Mouse (Mus musculus): Measurements from ENCODE around the gene Atf6b.

Gene Atf6b

DNA sequence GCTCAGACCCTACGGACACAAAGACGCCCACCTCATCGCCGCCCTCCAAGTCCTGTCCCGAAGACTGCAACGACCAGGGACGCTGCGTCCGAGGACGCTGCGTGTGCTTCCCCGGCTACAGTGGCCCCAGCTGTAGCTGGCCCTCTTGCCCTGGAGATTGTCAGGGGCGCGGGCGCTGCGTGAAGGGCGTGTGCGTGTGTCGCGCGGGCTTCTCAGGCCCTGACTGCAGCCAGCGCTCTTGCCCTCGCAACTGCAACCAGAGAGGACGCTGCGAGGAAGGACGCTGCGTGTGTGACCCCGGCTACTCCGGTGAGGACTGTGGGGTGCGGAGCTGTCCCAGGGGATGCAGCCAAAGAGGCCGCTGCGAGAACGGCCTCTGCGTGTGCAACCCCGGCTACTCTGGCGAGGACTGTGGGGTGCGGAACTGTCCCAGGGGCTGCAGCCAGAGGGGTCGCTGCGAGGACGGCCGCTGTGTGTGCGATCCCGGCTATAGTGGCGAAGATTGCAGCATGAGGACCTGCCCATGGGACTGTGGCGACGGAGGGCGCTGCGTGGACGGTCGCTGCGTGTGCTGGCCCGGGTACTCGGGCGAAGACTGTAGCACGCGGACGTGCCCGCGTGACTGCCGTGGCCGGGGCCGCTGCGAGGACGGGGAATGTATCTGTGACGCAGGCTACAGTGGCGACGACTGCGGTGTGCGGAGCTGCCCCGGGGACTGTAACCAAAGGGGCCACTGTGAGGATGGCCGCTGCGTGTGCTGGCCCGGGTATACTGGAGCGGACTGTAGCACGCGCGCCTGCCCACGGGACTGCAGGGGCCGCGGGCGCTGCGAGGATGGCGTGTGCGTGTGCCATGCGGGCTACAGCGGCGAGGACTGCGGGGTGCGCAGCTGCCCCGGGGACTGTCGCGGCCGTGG is 24.5 kb downstream of the Atf6b start:
- no peak for DNase-seq

- DNase-seq: no peak
Observed at GRCm38 (mm10) chr17:34672246-34672792, 25.4 kb downstream of the Atf6b start.

DNA sequence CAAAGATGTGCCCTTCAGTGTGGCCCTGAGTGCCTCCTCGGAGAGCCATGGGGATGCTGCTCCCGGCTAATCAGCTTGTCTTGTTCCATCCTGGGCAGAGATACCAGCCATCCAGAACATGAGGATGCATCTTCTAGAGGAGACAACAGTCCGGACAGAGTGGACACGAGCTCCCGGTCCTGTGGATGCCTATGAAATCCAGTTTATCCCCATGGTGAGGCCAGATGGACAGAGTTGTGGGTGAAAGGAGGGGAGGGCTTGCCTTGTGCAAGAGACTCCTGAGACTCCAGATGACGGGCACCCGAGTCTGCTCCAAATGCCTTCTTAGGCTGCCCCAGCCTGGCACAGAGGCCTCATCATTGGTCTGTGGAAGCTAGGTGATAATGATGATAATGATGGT is 26.2 kb downstream of the Atf6b start:
- DNase-seq: no peak

DNA sequence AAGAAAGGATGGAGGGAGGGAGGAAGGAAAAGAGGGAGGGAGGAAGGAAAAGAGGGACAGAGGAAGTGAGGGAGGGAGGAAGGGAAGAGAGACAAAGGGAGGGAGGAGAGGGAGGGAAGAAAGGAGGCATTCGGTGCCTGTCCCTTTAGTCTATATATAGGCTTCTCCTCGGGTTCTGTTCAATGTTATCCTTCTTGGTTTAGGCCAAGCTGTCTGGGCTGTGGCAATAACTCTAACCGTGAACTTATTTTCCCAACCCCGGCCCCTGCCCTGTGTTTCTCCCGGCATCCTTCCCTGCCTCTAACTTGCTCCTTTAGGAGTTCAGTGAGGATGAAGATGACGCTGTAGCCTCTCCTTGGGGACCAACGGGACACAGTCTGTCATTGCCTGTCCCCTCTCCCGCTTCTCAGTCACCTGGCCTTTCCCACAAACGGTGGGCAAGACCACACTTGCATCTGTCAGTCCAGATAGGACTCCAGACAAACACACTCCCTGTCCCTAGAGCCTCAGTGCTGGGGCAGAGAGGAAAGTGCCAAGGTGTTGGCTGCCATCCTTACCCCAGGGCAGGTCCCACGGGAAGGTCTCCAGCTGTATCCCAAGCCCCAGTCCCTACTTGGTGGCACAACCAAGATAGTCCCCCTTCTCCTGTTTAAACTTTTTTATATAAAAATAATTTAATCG is 27.7 kb downstream of the Atf6b start:
- DNase-seq: no peak

DNA sequence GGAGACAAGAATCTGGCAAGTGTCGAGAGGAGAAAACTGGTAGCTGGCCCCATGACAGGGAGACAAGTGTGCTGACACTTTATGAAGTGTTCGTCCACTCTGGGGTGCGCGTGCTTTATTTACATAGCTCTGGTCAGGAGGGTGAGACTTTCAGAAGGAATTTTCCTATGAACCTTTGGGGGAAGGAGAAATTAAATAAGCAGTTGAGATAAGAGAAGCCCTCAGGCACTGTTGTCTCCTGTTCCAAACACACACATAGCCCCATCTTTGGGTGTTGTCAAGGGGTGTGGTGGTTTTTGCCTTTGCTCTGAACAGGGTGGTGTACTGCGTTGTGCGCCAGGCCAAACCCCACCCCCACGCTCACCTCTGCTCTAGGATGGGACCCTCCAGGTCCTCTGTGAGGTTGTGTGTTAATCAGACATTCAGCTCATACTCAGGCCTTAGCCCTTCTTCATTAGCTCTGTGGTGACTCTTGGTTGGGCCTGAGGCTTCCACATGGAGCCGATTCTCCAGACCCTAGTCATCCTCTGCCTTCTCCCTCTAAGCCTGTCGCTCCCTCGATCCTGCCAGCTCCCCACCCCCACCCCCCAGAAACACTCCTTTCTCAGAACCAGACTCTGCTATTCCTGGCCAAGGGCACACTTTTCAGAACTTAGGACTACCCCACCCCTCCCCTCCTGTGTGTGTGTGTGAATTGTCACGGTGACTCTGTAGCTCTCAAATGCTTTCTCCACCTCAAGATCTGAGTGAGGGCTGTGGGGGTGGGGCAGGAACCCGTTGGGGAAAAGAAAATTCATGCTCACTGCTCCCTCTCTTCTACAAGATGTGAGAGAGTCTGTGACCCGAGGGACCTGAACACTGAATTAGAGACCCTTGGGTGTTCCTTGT is 28.5 kb downstream of the Atf6b start:
- no peak for DNase-seq

DNA sequence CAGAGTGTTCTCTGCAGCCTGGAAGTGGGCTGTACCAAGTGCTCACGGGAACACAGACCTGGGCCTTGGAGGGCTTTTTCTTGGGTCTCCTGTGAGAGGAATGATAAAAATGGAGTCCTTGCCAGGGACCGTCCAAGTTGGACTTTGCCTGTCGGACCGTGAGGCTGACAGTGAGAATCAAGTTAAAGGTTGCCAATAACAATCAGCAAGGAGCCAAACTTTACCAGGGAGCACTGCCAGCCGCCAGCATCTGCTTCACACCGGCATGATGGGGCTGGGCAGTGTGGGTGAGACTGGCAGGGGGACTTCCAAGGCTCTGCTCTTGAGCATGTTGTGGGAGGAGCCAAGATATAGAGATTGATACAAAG is 29.1 kb downstream of the Atf6b start:
- DNase-seq: no peak

DNA sequence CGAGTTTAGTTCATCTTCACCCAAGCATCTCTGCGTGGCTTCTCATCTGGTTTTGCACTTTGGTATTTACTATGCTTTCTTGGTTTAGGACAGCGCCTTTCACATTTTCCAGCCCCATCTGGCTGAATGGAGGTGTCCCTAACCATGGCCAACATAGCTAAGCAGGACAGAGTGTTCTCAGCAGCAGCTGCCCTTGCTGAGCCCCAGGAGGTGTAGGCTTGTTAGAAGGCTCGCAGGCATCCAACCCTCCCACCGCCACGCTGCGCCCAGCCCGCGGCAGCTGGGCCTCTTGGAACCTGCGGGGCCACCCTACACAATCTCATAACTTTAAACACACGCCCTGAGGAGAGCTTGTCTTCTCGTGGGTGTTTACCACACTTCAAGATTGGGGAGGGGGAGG is 29.7 kb downstream of the Atf6b start:
- DNase-seq: no peak

DNA sequence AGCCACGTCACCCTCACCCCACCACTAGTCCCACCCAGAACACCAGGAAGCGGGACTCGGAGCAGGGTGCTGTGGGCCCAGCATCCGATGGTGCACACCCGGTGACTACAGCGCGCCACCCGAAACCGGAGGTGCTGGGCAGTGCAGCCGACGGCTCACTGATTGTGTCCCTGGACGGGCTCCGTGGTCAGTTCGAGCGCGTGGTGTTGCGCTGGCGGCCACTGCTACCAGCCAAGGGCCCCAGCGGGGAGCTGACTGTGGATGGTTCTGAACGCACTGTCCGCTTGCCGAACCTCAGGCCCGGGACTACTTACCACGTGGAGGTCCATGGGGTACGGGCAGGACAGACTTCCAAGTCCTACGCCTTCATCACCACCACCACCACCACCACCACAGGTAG is 33.2 kb downstream of the Atf6b start:
- DNase-seq: no peak

DNA sequence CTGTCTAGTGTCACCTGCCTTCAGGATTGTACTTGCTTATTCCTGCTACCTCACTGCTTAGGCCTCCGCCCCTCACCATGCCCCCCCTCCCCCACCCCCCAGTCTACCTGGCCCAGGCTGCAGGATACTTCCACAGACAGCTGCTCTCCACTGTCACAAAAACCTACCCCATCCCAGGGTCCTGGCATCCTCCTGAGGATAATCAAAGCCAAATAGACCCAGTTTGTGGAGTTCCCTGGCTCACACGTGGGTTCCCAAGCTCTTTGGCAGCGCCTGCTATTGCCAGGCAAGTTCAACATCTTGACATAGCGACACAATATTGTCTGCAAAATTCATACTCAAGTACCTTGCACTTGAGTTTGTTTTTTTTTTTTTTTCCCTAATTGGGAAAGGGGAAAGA is 33.7 kb downstream of the Atf6b start:
- no peak for DNase-seq

DNA sequence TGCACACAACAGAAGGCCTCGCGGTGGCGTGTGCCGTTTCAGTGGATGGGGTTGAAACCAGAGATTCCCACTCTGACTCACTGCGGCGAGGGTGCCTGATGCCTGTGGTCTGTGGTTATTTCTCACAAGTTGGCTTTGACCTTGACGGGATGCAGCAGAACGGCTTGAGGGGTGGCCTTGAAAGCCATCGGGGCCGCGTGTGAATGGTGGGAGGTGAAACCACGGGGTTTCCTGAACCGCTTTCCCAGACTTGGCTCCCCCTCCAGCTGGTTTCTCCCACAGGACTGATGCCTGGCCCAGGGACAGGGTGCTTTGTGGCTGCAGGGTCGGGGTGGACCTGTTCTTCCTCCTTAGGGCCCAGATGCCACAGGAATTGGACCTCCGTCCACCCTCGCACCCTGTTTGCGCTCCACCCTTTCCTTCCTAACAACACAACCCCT is 34.2 kb downstream of the Atf6b start:
- DNase-seq: peak; percentile 59

DNA sequence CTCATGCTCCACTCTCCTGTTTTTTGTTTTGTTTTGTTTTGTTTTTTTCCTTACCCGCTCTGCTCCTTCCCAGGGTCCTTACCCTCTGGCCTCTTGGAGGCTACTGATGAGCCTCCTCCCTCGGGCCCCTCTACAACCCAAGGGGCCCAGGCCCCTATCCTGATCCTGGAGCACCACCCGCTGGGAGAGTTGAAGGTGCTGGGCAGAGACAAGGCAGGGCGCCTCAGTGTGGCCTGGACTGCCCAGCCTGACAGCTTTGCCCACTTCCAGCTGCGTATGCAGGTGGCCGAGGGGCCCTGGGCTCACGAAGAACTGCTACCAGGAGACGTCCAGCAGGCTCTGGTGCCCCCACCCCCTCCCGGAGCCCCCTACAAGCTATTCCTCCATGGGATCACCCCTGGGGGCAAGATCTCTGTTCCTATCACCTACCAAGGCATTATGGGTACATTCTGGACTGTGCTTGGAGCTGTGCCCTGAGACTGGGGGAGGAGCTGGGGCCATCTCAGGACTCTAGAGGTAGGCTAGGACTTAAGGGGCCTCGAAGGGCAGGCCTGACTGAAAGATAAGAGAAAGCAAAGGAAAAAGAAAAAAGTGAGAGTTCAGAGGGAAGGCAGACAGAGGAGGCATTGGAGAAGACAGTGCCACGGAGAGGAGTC is 35.1 kb downstream of the Atf6b start:
- peak; percentile 40 for DNase-seq

- DNase-seq: no peak
Observed at GRCm38 (mm10) chr17:34683179-34683578, 36.2 kb downstream of the Atf6b start.

- DNase-seq: no peak
Observed at GRCm38 (mm10) chr17:34683686-34684220, 36.8 kb downstream of the Atf6b start.

GRCm38 (mm10) chr17:34684253-34684893 is 37.4 kb downstream of the Atf6b start:
- no peak for DNase-seq

GRCm38 (mm10) chr17:34685120-34686110 is 38.5 kb downstream of the Atf6b start:
- DNase-seq: peak; percentile 64

DNA sequence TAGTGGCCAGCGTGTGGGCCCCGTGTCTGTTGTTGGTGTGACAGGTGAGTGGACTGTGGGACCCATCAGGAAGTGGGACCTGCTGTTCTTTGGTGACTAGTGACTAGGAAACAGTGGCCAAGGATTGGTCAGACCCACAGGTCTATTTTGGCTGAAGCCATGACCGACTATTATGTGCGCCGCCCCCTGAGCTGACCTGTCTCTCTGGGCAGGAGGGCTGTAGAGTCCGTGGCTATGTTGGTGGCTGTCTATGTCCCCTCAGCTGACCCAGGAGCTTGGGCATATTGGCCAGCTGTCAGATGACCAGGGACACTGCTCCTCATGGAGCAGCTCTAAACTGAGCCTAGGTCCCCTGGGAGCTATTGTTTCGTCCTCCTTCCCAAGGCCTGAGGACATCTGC is 41.9 kb downstream of the Atf6b start:
- no peak for DNase-seq

DNA sequence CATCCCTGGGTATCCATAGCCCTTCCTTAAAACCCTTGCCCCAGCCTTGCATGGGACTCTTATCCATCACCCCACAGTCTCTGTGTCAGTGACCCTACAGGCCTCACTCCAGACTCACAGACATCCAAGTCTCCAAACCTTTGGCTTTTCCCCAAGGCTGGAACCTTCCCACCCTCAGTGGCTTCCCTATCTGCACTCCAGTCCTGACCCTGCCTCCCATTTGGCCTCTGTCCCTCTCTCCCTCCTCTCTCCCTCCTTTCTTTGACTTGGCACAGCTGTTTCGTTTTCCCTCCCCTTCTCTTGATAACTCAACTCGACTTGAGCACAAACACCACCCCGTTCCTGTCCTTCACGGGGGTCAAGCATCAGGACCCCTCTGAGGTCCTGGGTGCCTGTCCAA is 43.5 kb downstream of the Atf6b start:
- DNase-seq: peak; percentile 70

DNA sequence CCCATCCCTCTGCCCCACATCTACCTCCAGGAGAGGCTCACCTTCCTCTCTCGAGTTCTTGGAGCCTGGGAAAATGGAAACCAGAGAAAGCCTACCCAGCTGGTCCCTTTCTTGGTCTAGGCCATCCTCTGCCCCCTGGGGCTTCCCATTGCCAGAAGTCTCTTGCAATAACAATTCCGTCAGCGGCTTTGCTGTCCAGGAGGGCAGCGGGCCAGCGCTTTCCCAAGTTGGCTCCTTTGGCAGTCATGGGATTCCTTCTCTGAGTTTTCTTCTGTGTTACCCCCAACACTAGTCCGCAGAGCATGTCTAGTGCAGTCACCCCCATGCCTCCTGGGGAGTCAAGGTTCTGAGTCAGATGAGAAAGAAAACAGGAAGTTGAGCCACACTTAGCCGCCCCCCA is 46.0 kb downstream of the Atf6b start:
- peak; percentile 67 for DNase-seq

GRCm38 (mm10) chr17:34699575-34700408 is 52.8 kb downstream of the Atf6b start:
- DNase-seq: no peak
